Mouse (Mus musculus) spleen, adult 18-20 months (tissue): ENCODE data around the gene Mtmr12.

Experiments used
- DNase-seq, 2 experiments: peaks; one replicate each; pipeline ENCODE4 v3.0.0; 2022; ENCODE audit warnings: mixed read lengths in 2 of 2

Gene Mtmr12

DNA sequence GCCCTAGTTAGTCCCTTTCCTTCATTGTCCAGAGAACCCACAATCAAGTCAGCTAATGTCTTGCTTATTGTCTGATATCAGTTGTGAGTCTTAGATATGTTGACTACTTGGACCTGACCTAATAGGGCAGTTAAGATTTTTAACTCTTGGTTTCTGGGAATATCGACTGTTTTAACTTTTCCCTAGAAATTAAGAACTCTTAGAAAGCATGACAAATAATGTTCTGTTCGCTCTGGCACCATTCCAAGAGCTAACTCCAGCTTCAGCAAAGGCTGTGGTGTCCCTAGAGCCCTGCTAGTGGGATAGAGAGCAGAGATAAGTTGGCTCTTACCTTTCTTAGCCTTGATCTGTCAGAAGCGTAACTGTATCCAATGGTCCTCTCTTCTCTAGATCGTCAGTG lies 32.7 kb downstream of the Mtmr12 start:
- DNase-seq = no peak

DNA sequence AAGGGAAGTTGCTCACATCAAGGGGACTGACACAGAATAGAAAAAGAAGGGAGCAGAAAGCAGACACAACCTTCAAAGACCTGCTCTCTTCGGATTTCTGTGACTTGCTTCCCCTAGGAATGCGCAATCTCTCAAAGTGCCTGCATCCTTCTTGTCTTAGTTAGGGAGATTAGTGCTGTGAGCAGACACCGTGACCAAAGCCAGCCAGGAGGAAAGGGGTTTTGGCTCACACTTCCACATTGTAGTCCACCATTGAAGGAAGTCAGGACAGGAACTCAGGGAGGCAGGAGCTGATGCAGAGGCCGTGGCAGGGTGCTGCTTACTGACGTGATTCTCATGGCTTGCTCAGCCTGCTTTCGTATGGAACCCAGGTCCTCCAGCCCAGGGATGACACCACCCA lies 33.5 kb downstream of the Mtmr12 start:
- DNase-seq = no peak

DNA sequence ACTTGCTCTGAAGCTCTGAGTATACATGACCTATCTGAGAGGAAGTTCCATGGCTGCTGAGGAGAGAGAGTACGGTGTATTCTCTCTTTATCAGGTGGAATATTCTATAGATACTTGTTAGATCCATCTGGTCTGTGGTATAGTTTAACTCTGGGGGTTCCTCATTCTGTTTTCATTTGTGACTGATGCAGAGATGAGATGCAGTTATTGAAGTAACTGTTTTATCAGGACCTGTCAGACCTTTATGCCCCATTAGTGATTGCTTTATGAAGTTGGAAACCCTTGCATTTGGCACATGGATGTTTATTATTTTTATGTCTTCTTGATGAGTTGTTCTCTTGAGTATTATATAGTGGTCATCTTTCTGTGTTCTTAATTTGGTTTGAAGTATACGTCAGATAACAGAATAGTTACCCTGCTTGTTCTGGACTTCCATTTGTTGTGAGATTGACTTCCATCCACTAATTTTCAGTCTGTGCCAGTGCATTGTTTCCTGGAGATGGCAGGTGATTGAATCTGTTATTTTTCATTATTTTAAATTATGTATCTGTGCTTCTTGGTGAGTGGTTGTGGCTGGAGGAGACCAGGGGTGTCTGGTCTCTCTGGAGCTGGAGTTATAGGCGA lies 36.0 kb downstream of the Mtmr12 start:
- no peak for DNase-seq

DNA sequence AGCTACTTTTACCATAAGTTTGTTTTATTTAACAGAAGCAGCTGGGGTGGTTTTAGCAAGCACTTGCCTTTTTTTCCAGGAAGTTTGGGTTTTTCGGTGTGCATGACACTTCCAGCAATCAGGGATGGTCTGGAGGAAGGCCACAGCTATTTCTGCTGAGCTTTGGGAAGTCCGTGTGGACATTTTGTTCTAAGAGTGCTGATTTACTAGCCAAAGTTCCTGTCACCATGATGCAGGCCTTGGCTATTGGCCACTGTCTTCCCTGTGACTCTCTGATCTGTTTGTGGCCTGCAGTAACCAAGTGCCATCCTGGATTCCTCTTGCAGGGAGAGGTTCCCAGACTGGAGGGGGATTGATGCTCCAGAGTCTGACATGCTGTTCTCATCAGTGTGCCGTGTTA lies 39.0 kb downstream of the Mtmr12 start:
- no peak for DNase-seq

DNA sequence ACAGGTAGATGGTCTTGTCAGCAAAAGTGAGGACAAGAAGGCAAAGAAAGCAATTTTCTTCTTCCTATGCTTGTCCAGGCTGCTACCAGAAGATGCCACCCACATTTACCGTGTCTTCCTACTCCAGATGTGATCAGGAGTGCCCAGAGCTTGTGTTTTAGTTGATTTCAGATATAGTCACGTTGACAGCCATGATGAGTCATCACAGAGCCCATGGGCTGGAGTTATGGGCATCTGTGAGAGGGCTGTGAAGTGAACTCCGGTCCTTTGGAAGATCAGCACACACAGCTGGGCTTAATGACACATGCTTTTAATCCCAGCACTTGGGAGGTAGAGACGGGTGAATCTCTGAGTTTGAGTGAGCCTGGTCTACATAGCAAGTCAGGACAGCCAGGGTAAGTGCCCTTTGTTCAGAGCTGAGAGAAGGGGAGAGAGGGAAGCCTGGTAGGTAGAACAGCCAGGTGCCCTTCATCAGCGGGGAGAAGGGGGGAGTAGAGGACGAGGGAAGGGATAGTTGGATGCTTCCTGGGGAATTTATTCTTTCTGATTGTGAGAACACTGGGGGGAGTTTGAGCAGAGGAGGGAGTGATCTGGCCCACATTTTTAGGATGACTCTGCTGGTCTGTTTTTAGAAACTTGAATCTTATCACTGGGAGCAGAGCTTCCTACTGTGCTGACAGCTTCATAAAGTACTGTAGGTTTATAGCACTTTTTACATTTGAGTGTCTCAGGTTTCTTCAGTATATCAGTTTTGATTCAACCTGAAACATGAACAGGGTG lies 40.9 kb downstream of the Mtmr12 start:
- DNase-seq = no peak

DNA sequence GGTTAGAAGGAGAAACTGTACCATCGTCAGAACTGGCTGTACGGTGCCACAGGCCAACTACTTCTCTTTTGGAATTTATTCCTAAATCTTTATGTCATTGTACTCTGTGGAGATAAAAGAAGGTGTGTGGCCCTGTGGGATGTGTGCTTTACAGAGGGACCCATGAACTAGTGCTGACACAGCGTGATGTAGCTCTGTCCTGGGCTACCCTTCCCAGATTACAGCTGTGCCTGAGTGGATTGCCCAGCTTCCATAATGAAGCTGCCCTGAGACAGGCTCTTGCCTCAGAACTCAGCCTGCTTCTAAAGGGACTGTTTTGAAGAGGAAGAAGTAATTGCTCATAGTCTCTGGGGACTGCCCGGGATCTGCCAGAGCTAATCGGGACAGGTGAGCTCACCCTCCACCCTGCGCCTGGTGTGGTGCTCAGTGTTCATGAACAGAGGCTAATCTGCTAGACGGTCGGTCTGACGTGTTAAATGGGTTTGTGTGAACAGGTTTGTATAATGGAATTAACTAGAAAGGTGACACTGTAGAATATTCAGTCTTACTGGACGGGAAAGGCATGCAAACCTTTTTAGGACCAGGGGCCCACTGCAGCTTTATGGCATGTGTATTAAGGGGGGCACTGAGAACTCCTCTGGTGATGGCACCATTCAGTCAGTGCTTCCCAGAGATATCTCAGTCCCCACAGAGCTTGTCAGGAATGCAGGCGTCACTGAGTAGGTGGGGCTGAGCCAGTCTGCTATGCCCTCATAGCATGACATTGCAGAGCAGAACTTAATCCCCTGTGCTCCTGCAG lies 41.7 kb downstream of the Mtmr12 start:
- no peak for DNase-seq

- DNase-seq = no peak
Measured at GRCm38 (mm10) chr15:12247159-12247603, 42.4 kb downstream of the Mtmr12 start.

- DNase-seq = peak in 1 of 2 experiments; percentile 46
Measured at GRCm38 (mm10) chr15:12248279-12248678, 43.5 kb downstream of the Mtmr12 start.

DNA sequence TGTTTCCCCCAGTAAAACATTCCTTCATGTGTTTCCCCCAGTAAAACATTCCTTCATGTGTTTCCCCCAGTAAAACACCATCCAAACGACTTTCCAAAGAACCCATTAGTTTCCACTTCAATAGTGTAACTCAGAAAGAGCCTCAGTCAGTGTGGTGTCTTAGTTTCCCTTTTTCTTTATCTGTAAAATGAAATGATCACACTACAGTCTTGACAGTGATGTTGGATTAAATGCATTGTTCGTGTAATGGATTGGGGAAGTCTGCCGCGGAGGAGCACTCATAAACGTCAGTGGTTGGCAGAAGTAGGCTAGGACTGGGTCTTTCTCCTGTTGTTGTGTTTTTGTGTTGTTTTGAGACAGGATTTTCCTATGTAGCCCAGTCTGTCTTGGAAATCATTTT lies 45.5 kb downstream of the Mtmr12 start:
- DNase-seq = no peak

GRCm38 (mm10) chr15:12251416-12252140 lies 46.8 kb downstream of the Mtmr12 start:
- DNase-seq = no peak

GRCm38 (mm10) chr15:12252141-12252489 lies 47.3 kb downstream of the Mtmr12 start:
- DNase-seq = no peak

- DNase-seq = no peak
Measured at GRCm38 (mm10) chr15:12257730-12258494, 53.1 kb downstream of the Mtmr12 start.

GRCm38 (mm10) chr15:12263056-12263455 lies 58.2 kb downstream of the Mtmr12 start:
- DNase-seq = no peak

DNA sequence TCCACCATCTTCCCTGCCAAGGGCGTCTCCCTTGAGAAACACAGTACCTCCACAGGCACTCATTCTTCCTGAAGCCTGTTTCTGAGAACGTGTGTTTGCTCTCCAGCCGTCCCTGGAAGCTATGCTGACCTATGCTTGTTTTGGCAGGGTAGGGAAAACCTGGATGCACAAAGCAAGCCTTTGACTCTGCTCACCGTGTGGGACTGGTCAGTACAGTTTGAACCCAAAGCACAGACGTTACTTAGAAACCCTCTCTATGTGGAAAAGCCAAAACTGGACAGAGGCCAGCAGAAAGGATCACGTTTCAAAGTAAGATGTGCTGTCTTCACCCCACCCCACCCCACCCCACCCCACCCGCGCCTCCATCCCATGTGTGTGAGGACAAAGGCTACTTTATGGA lies 61.6 kb downstream of the Mtmr12 start:
- no peak for DNase-seq

DNA sequence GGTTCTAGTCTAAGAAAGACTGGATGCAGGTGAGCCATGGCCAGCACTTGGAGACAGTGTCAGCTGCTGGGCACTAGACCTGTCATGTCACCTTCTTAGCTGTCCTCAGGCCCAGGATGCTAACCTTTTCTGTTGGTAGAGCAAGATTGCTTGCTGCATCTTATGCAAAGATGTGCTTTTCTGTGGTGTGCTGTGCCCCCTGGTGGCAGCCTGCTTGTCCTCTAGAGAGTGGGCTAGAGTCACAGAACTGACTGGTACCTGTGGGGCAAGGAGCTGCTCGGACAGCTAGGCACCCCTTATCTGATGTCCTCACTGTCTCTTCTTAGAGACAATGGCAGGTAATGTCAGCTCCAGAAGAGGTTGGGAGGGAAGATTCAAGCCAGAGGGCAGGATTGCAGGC lies 63.2 kb downstream of the Mtmr12 start:
- peak; percentile 36 to 65 for DNase-seq

GRCm38 (mm10) chr15:12271340-12271739 lies 66.5 kb downstream of the Mtmr12 start:
- DNase-seq = no peak

DNA sequence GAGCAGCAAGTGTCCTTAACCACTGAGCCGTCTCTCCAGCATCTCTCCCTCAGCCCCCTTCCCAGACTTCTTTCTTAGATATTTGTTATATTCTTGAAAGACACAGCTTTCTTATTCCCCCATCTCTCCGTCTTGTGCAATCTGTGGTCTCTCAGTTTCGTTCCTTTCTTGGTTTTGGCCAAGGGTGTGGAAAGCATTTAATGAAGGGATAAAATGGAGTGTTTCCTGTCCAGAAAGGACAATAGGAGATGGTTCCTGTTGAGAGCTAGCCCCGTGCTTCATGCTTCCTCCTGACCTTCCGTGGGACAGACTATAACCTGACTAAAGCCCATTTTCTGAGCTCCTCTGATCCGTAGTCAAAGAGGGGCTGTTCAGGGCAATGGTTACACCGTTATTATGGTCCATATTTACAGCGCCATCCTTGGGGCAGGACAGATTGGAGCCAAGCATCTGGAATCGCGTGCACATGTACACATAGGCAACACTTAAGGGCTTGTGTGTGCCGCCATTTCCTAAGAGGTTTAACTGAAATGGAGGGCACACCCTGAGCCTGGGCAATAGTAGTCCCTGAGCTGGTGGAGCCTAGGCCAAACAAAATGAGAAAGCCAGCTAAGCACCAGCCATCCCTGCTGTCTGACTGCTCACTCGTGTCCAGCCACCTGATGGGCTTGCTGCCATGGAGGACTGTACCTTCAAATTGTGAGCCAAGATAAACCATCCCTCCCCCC lies 68.7 kb downstream of the Mtmr12 start:
- no peak for DNase-seq

- no peak for DNase-seq
Measured at GRCm38 (mm10) chr15:12274053-12274769, 69.4 kb downstream of the Mtmr12 start.

- no peak for DNase-seq
Measured at GRCm38 (mm10) chr15:12275091-12275623, 70.3 kb downstream of the Mtmr12 start.

DNA sequence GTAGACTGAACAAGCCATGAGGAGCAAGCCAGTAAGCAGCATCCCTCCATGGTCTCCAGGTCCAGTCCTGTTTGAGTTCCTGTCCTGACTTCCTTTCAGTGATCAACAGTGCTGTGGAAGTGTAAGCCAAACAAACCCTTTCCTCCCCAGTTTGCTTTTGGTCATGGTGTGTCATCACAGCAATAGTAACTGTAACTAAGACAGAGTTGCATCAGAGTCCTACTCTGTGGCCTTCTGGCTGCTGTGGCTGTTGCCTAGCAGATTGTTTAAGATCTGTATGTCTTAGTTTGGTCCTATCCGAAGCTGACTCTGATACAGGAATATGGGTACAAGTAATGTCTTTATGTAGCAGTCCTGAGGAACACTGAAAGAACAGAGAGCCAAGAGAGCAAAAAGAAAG lies 75.0 kb downstream of the Mtmr12 start:
- no peak for DNase-seq
